Mouse (Mus musculus): ENCODE data around the gene Lgals2. TPM values are rescaled to one million over a fixed set of nuclear protein-coding genes. Genes with fewer than 3 reads are reported as not detected.
A peak's percentile ranks its signal among the peaks of the same experiment; 100 is the strongest.

Lgals2 gene
- total and polyA plus RNA-seq, 3 experiments: not detected

GRCm38 (mm10) chr15:78876991-78877809 lies 21.9 kb upstream of the Lgals2 start, which contains the start of gene Gga1 (continued):
- peak; percentile 89 for TF ChIP-seq HCFC1 (IDR thresholded peaks at IDR 0.05; ENCODE audit: low read depth, low read length)
- TF ChIP-seq SMC3 (IDR thresholded peaks at IDR 0.05; ENCODE audit: low read depth, low read length): no peak
- TF ChIP-seq NELFE (IDR thresholded peaks at IDR 0.05; ENCODE audit: low read depth, low read length): peak; percentile 55
- peak; percentile 73; the same call in 1 of the 2 replicates for TF ChIP-seq GABPA (IDR thresholded peaks at IDR 0.05; ENCODE audit: low read depth, low read length)
- TF ChIP-seq POLR2AphosphoS2 (IDR thresholded peaks at IDR 0.05; ENCODE audit: low read length): peak; percentile 58; the same call in 1 of the 2 replicates
- TF ChIP-seq ELF1 (IDR thresholded peaks at IDR 0.05; ENCODE audit: low read depth, low read length): peak; percentile 91
- no peak for TF ChIP-seq CHD1 (IDR thresholded peaks at IDR 0.05; ENCODE audit: low read depth, low read length)
- no peak for TF ChIP-seq BHLHE40 (IDR thresholded peaks at IDR 0.05; ENCODE audit: borderline replicate concordance, low read depth, low read length)
- no peak for TF ChIP-seq JUND (IDR thresholded peaks at IDR 0.05; ENCODE audit: low read depth, low read length)
- no peak for TF ChIP-seq ZKSCAN1 (IDR thresholded peaks at IDR 0.05; ENCODE audit: low read depth, low read length)
- no peak for TF ChIP-seq USF2 (IDR thresholded peaks at IDR 0.05; ENCODE audit: borderline replicate concordance in 1 of 2, insufficient read depth in 1 of 2, low read depth in 1 of 2, low read length in 2 of 2)
- TF ChIP-seq ZMIZ1 (IDR thresholded peaks at IDR 0.05; ENCODE audit: low read depth, low read length): no peak
- no peak for TF ChIP-seq ZC3H11A (IDR thresholded peaks at IDR 0.05; ENCODE audit: low read depth, low read length)
- TF ChIP-seq RCOR1 (IDR thresholded peaks at IDR 0.05; ENCODE audit: low read depth, low read length): no peak
- TF ChIP-seq GATA1 (IDR thresholded peaks at IDR 0.05; ENCODE audit: low read depth, low read length): no peak
- no peak for TF ChIP-seq MEF2A (IDR thresholded peaks at IDR 0.05; ENCODE audit: extremely low read depth, insufficient replicate concordance, low read depth, low read length, poor library complexity, severe bottlenecking)
- peak; percentile 65; the same call in 1 of the 2 replicates for TF ChIP-seq KAT2A (conservative IDR thresholded peaks at IDR 0.05; ENCODE audit: low read depth, low read length)
- no peak for TF ChIP-seq USF1 (IDR thresholded peaks at IDR 0.05; ENCODE audit: low read depth, low read length)
- no peak for TF ChIP-seq UBTF (IDR thresholded peaks at IDR 0.05; ENCODE audit: borderline replicate concordance, insufficient read depth, low read depth, low read length)
- TF ChIP-seq MYB (IDR thresholded peaks at IDR 0.05; ENCODE audit: low read depth, low read length): no peak
- peak; percentile 23; the same call in 1 of the 2 replicates for TF ChIP-seq MYC (IDR thresholded peaks at IDR 0.05; ENCODE audit: low read depth, low read length)
- TF ChIP-seq NRF1 (IDR thresholded peaks at IDR 0.05; ENCODE audit: insufficient read depth, low read depth, low read length, poor library complexity, severe bottlenecking): no peak
- no peak for TF ChIP-seq RAD21 (IDR thresholded peaks at IDR 0.05; ENCODE audit: low read depth, low read length)
- peak; percentile 85 for TF ChIP-seq TBP (IDR thresholded peaks at IDR 0.05; ENCODE audit: low read depth, low read length)
